Mouse (Mus musculus) neural tube, embryonic 13.5 days (tissue): ENCODE results near the gene Ildr1. TPM values are rescaled to one million over a fixed set of nuclear protein-coding genes. Genes with fewer than 3 reads are reported as not detected.
A peak's percentile ranks its signal among the peaks of the same experiment; 100 is the strongest.

ENCODE experiments used
- ATAC-seq: fragments of 200-750 bp; cut with Nextera tagmentation; 2 replicates; pipeline ENCODE4 v1.8.0; 2017; ENCODE audit warnings: low read depth, mild to moderate bottlenecking, moderate TSS enrichment, moderate library complexity
- H3K27ac ChIP-seq: fragments of 300-500 bp; sonication (generic); replicated peaks from 2 replicates; pipeline ENCODE4 v1.5.1; 2015; ENCODE audit warnings: moderate library complexity, mild to moderate bottlenecking, inconsistent platforms
- H3K27me3 ChIP-seq: fragments of 300-500 bp; sonication (generic); 2 replicates; pipeline ENCODE4 v1.6.1; 2015; ENCODE audit warnings: mild to moderate bottlenecking, inconsistent platforms
- H3K36me3 ChIP-seq: fragments of 300-500 bp; sonication (generic); 2 replicates; pipeline ENCODE4 v1.6.1; 2015; ENCODE audit warnings: mild to moderate bottlenecking, inconsistent platforms
- H3K4me1 ChIP-seq: fragments of 300-500 bp; sonication (generic); replicated peaks from 2 replicates; pipeline ENCODE4 v1.6.1; 2015; ENCODE audit warnings: inconsistent platforms
- H3K4me2 ChIP-seq: fragments of 300-500 bp; sonication (generic); 2 replicates; pipeline ENCODE4 v1.6.1; 2015; ENCODE audit warnings: inconsistent platforms, mild to moderate bottlenecking, moderate library complexity
- H3K4me3 ChIP-seq: fragments of 300-500 bp; sonication (generic); 2 replicates; pipeline ENCODE4 v1.5.1; 2015; ENCODE audit warnings: mild to moderate bottlenecking, inconsistent platforms
- H3K9ac ChIP-seq: fragments of 300-500 bp; sonication (generic); 2 replicates; pipeline ENCODE4 v1.6.1; 2015; ENCODE audit warnings: moderate library complexity, mild to moderate bottlenecking, inconsistent platforms
- H3K9me3 ChIP-seq: fragments of 300-500 bp; sonication (generic); 2 replicates; pipeline ENCODE4 v1.6.1; 2016; ENCODE audit warnings: inconsistent platforms
- WGBS: fragments of 180-500 bp; shearing (Covaris S2); methylation state at CpG from one replicate; pipeline ENCODE4 v1.1.7; 2015; 5-methylcytosine and 5-hydroxymethylcytosine counted together
- polyA plus RNA-seq: library from polyadenylated mRNA; unstranded; fragments of >200 nt; fragmentation: Nextera tagmentation; extraction: Ambion mirVana; gene quantifications from 2 replicates; pipeline ENCODE4 v1.2.1, GENCODE M21; 2015

Gene Ildr1
- polyA plus RNA-seq, 1 experiment from 2014 or later: not detected

DNA sequence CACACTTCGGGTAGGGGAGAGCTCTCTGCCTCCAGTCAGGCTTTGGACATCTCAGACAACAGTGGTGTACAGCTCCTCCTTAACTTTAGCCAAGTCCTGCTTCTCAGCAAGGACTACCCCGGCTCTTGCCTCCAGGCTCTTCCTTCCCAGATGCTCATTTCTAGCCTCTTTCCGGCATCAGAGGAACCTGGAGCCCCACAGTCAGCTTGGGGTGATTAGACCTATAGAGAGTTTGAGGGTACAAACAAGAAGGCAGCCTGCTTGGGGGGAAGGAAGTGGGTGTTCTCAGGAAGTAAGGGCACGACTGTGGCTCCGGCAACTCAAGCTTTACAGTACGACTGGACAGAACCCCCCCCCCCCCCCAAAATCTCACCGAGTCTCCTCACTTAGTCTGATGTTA lies 15.0 kb downstream of the Ildr1 start:
- Histone ChIP-seq H3K27ac (no peak overlapping the region), H3K4me1 (no peaks in the 10 kb centered on the region), H3K9ac (no peak overlapping the region), H3K36me3 (no peaks in the 10 kb centered on the region), H3K9me3 (no peaks in the 10 kb centered on the region), H3K27me3 (no peaks in the 10 kb centered on the region), H3K4me3 (no peak overlapping the region), H3K4me2 (no peak overlapping the region)
- WGBS: 88% methylated on average over 7 of the region's 7 CpGs
- ATAC-seq: no peak

GRCm38 (mm10) chr16:36709405-36709804 lies 15.6 kb downstream of the Ildr1 start:
- Histone ChIP-seq H3K9me3 (no peaks in the 10 kb centered on the region), H3K27ac (no peak overlapping the region), H3K9ac (no peak overlapping the region), H3K36me3 (no peaks in the 10 kb centered on the region), H3K4me3 (no peak overlapping the region), H3K4me1 (no peaks in the 10 kb centered on the region), H3K4me2 (no peak overlapping the region), H3K27me3 (no peaks in the 10 kb centered on the region)
- ATAC-seq: no peak
- 97% methylated on average over 17 of the region's 17 CpGs for WGBS

DNA sequence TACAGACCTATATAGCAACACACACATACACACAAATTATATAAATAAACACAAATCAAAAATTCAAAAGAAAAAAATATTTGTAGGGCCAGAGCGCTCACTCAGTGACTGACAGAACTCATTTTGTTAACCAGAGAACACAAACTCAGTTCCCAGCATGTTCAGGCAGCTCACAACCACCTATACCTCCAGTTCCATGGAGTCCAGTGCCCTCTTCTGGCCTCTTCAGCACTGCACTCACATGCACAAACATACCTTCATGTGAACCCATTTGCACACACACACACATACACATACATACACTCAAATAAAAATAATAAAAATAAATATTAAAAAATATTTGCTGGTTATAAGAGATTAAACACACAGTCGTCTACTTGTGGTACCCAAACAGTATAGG lies 17.0 kb downstream of the Ildr1 start:
- H3K9me3 ChIP-seq: no peaks in the 10 kb centered on the region
- no peaks in the 10 kb centered on the region for H3K27me3 ChIP-seq
- H3K27ac ChIP-seq: no peak overlapping the region
- H3K4me1 ChIP-seq: no peaks in the 10 kb centered on the region
- no peaks in the 10 kb centered on the region for H3K36me3 ChIP-seq
- H3K9ac ChIP-seq: no peak overlapping the region
- ATAC-seq: no peak
- H3K4me3 ChIP-seq: no peak overlapping the region
- no peak overlapping the region for H3K4me2 ChIP-seq
- WGBS: 89% methylated on average over 2 of the region's 2 CpGs

DNA sequence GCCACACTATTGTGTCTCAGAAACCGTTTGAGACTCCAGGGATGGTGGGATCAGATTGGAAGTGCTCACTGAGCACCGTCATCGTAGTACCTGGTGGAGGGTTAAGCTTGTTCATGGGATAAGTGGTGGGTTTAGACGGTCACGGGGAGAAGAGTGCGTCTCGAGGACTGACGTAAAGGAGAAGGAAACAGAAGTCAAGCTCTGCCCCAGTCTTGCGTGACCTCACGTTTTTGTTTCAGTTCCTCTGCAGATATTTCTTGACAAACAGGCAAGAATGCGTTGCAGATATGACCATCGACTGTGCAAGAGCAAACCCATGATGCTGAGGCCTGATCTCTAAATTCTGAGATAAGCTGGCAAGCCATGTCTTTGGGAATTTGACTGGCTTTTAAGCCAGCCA lies 18.0 kb downstream of the Ildr1 start:
- Histone ChIP-seq H3K4me2 (no peak overlapping the region), H3K4me1 (no peaks in the 10 kb centered on the region), H3K27ac (no peak overlapping the region), H3K9me3 (no peaks in the 10 kb centered on the region), H3K36me3 (no peaks in the 10 kb centered on the region), H3K4me3 (no peak overlapping the region), H3K27me3 (no peaks in the 10 kb centered on the region), H3K9ac (no peak overlapping the region)
- 93% methylated on average over 12 of the region's 12 CpGs for WGBS
- no peak for ATAC-seq

GRCm38 (mm10) chr16:36717481-36717880 lies 23.7 kb downstream of the Ildr1 start:
- H3K4me3 ChIP-seq: no peak overlapping the region
- H3K4me1 ChIP-seq: peaks cover 4% of the 10 kb centered on the region; the same call in 1 of the 2 replicates
- H3K27ac ChIP-seq: no peak overlapping the region
- no peaks in the 10 kb centered on the region for H3K36me3 ChIP-seq
- H3K4me2 ChIP-seq: no peak overlapping the region
- 80% methylated on average over 4 of the region's 4 CpGs for WGBS
- no peak for ATAC-seq
- no peak overlapping the region for H3K9ac ChIP-seq
- H3K9me3 ChIP-seq: no peaks in the 10 kb centered on the region
- no peaks in the 10 kb centered on the region for H3K27me3 ChIP-seq

- H3K9ac ChIP-seq: no peak overlapping the region
- H3K4me2 ChIP-seq: no peak overlapping the region
- no peak overlapping the region for H3K4me3 ChIP-seq
- no peaks in the 10 kb centered on the region for H3K36me3 ChIP-seq
- H3K9me3 ChIP-seq: no peaks in the 10 kb centered on the region
- H3K4me1 ChIP-seq: peaks cover 4% of the 10 kb centered on the region; the same call in 1 of the 2 replicates
- H3K27ac ChIP-seq: no peak overlapping the region
- H3K27me3 ChIP-seq: no peaks in the 10 kb centered on the region
- no peak for ATAC-seq
These were observed 24.9 kb downstream of the Ildr1 start for GRCm38 (mm10) chr16:36718637-36719036.

GRCm38 (mm10) chr16:36720194-36721055 lies 26.6 kb downstream of the Ildr1 start:
- H3K9ac ChIP-seq: no peak overlapping the region
- H3K36me3 ChIP-seq: no peaks in the 10 kb centered on the region
- H3K9me3 ChIP-seq: no peaks in the 10 kb centered on the region
- H3K27ac ChIP-seq: no peak overlapping the region
- H3K4me2 ChIP-seq: peak overlapping the region; percentile 28; the same call in 1 of the 2 replicates
- H3K27me3 ChIP-seq: no peaks in the 10 kb centered on the region
- WGBS: 28% methylated on average over 13 of the region's 13 CpGs
- peaks cover 4% of the 10 kb centered on the region; the same call in 1 of the 2 replicates for H3K4me1 ChIP-seq
- no peak overlapping the region for H3K4me3 ChIP-seq
- peak; percentile 75 for ATAC-seq

- Histone ChIP-seq H3K9me3 (no peaks in the 10 kb centered on the region), H3K9ac (no peak overlapping the region), H3K4me2 (no peak overlapping the region), H3K4me3 (no peak overlapping the region), H3K27ac (no peak overlapping the region), H3K4me1 (peaks cover 4% of the 10 kb centered on the region; the same call in 1 of the 2 replicates), H3K27me3 (no peaks in the 10 kb centered on the region), H3K36me3 (no peaks in the 10 kb centered on the region)
- WGBS: 34% methylated on average over 4 of the region's 4 CpGs
- ATAC-seq: no peak
These were observed 29.0 kb downstream of the Ildr1 start for GRCm38 (mm10) chr16:36722739-36723138.

GRCm38 (mm10) chr16:36723880-36724443 lies 30.2 kb downstream of the Ildr1 start:
- Histone ChIP-seq H3K4me1 (peaks cover 4% of the 10 kb centered on the region; the same call in 1 of the 2 replicates), H3K27ac (no peak overlapping the region), H3K4me2 (no peak overlapping the region), H3K9me3 (no peaks in the 10 kb centered on the region), H3K4me3 (no peak overlapping the region), H3K36me3 (no peaks in the 10 kb centered on the region), H3K27me3 (no peaks in the 10 kb centered on the region), H3K9ac (no peak overlapping the region)
- no peak for ATAC-seq
- WGBS: 67% methylated on average over 3 of the region's 3 CpGs

DNA sequence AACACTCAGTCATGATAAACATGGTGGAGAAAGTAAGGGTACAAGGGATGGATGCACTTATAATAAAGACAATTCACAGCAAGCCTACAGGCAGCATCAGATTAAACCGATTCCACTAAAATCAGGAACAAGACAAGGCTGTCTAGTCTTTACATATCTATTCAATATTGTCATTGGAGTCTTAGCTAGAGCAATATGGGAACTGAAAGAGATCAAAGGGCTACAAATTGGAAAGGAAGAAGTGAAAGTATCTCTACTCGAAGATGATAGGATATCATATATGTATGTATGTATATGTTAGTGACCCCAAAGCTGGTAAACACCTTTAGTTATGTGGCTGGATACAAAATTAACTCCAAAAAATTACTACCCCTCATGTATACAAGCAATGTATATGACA lies 35.2 kb downstream of the Ildr1 start:
- H3K36me3 ChIP-seq: no peaks in the 10 kb centered on the region
- no peak overlapping the region for H3K9ac ChIP-seq
- no peaks in the 10 kb centered on the region for H3K9me3 ChIP-seq
- no peak overlapping the region for H3K4me3 ChIP-seq
- H3K27me3 ChIP-seq: no peaks in the 10 kb centered on the region
- no peak for ATAC-seq
- no peak overlapping the region for H3K4me2 ChIP-seq
- WGBS: 90% methylated on average over 2 of the region's 2 CpGs
- H3K27ac ChIP-seq: no peak overlapping the region
- H3K4me1 ChIP-seq: no peaks in the 10 kb centered on the region

GRCm38 (mm10) chr16:36732572-36732971 lies 38.8 kb downstream of the Ildr1 start:
- Histone ChIP-seq H3K4me3 (no peak overlapping the region), H3K4me2 (no peak overlapping the region), H3K9ac (no peak overlapping the region), H3K27me3 (no peaks in the 10 kb centered on the region), H3K4me1 (no peaks in the 10 kb centered on the region), H3K36me3 (no peaks in the 10 kb centered on the region), H3K9me3 (no peaks in the 10 kb centered on the region), H3K27ac (no peak overlapping the region)
- no peak for ATAC-seq

DNA sequence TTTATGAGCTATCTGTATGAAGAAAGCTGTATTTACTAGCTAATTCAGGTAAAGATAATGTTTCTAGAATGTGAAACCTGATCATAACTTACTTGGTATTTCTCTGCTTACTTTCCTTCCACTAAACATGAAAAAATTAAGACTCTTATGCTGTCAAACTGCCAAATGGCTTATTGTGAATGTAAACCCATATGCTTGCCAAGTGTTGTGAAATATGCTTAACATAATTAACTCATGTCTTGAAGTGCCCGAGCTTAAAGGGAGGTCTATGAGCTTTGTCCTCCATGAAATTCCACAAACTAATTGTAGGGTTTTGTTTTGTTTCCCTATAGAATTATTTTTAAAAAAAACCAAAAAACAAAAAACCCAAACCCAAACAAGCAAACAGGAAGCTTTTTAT lies 40.0 kb downstream of the Ildr1 start:
- Histone ChIP-seq H3K9me3 (no peaks in the 10 kb centered on the region), H3K9ac (no peak overlapping the region), H3K4me3 (no peak overlapping the region), H3K4me1 (no peaks in the 10 kb centered on the region), H3K27ac (no peak overlapping the region), H3K4me2 (no peak overlapping the region), H3K27me3 (no peaks in the 10 kb centered on the region), H3K36me3 (no peaks in the 10 kb centered on the region)
- no peak for ATAC-seq
- 80% methylated on average over 1 of the region's 1 CpGs for WGBS

GRCm38 (mm10) chr16:36735421-36735820 lies 41.6 kb downstream of the Ildr1 start:
- Histone ChIP-seq H3K27ac (no peak overlapping the region), H3K27me3 (no peaks in the 10 kb centered on the region), H3K4me2 (no peak overlapping the region), H3K36me3 (no peaks in the 10 kb centered on the region), H3K4me1 (no peaks in the 10 kb centered on the region), H3K4me3 (no peak overlapping the region), H3K9ac (no peak overlapping the region), H3K9me3 (no peaks in the 10 kb centered on the region)
- 83% methylated on average over 3 of the region's 3 CpGs for WGBS
- ATAC-seq: no peak
